Mouse (Mus musculus): ENCODE measurements at regions not wholly inside any gene's neighbourhood (a gene's known extent, or its start where the extent isn't known, plus 50 kb on each side); places are given as distances from the start of the nearest gene placed in this dataset.

DNA sequence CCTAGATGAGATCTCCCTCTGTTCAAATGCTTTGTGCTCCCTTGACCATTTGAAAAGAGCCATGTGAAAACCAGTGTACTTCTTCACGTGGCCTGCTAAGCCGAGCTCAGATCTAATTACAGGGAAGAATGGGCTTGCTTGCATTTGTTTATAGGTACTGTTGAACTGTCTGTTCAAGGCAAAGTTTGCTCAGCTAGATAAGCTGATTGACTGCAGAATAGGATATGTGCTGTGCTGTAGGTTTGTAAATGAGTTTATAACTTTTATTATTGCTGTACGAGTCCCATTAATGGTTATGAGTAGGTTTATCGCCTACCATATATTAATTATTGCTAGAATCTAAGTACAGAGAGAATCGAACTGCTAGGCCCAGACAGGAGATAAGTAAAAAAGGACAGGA is 207.5 kb downstream of the Gm5447 start:
- TF ChIP-seq CTCF (IDR thresholded peaks at IDR 0.05; ENCODE audit: low read depth) (no peak), EP300 (IDR thresholded peaks at IDR 0.05; ENCODE audit: low read depth) (no peak)
- DNase-seq (ENCODE audit: low spot score) (no peak), ATAC-seq (ENCODE audit: insufficient read depth, low read depth) (no peak)
- no peaks in the 10 kb centered on the region for H3K9me3 ChIP-seq (replicated peaks; ENCODE audit: control insufficient read depth, low read length)
- H3K36me3 ChIP-seq (replicated peaks; ENCODE audit: control insufficient read depth, insufficient read depth, low read length), result no peaks in the 10 kb centered on the region
- H3K27me3 ChIP-seq (ENCODE audit: control insufficient read depth, insufficient read depth, low read length), result no peaks in the 10 kb centered on the region
- H3K4me2 ChIP-seq (ENCODE audit: low read depth, low read length), result no peak overlapping the region
- no peak overlapping the region for H3K27ac ChIP-seq (ENCODE audit: low read depth)
- 83% methylated on average over 5 of the region's 5 CpGs for WGBS
- H3K4me1 ChIP-seq (ENCODE audit: control insufficient read depth, insufficient read depth), result no peaks in the 10 kb centered on the region
- H3K9ac ChIP-seq (replicated peaks; ENCODE audit: low read depth, low read length), result no peak overlapping the region
- H3K4me3 ChIP-seq (ENCODE audit: low read depth, low read length), result no peak overlapping the region

DNA sequence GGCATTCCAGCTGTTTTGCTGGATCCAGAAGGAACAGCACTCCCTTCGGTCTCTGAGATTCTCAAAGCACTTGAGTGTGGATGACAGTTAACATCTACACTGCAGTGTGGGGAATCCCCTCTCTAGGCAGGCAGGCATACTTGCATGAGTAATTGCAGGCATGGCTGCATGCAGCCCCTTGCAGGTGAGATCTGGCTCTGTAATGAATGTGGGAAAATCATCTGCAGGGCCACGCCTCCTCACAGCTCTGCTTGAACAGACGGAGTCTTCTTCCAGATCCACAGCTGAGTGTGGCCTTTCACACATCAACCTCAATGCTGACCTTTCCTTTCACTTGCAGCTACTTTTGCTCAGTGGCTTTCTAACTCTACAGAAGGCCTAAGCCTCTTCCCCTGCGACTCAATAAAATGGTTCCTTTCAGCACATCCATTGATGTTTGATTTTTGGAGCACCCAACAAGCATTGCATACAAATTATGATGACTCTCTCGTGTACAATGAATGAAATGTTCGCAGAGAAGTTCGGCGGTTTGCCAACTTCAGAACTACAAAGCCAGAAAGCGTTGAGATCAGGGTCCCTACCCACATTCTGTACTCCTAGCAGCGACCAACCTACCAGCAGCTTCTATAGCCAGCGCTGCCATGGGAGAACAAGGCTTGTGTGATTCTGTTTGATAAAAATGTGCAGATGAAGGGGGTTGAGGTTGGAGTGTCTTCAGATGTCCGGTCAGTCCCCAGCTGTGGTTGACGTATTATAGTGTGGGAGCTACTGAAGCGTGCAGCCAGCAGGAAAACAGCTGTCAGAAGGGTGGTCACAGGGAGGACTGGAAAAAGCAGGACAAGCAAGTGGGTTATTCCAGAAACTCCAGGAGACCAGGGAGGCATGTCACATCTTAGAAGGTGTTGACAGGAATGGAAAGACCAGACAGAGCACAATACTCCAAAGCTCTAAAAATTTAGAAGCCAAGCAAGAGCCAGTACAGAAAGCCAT is 211.1 kb downstream of the Gm5447 start:
- Histone ChIP-seq H3K4me1 (ENCODE audit: control insufficient read depth, insufficient read depth) (no peaks in the 10 kb centered on the region), H3K4me3 (ENCODE audit: low read depth, low read length) (no peak overlapping the region), H3K27ac (ENCODE audit: low read depth) (no peak overlapping the region), H3K9ac (replicated peaks; ENCODE audit: low read depth, low read length) (no peak overlapping the region), H3K4me2 (ENCODE audit: low read depth, low read length) (no peak overlapping the region), H3K27me3 (ENCODE audit: control insufficient read depth, insufficient read depth, low read length) (no peaks in the 10 kb centered on the region), H3K9me3 (replicated peaks; ENCODE audit: control insufficient read depth, low read length) (no peaks in the 10 kb centered on the region), H3K36me3 (replicated peaks; ENCODE audit: control insufficient read depth, insufficient read depth, low read length) (no peaks in the 10 kb centered on the region)
- TF ChIP-seq EP300 (IDR thresholded peaks at IDR 0.05; ENCODE audit: low read depth), result no peak
- no peak for TF ChIP-seq CTCF (IDR thresholded peaks at IDR 0.05; ENCODE audit: low read depth)
- DNase-seq (ENCODE audit: low spot score), result no peak
- WGBS, result 67% methylated on average over 14 of the region's 14 CpGs
- no peak; the same call in 1 of the 2 replicates for ATAC-seq (ENCODE audit: insufficient read depth, low read depth)

DNA sequence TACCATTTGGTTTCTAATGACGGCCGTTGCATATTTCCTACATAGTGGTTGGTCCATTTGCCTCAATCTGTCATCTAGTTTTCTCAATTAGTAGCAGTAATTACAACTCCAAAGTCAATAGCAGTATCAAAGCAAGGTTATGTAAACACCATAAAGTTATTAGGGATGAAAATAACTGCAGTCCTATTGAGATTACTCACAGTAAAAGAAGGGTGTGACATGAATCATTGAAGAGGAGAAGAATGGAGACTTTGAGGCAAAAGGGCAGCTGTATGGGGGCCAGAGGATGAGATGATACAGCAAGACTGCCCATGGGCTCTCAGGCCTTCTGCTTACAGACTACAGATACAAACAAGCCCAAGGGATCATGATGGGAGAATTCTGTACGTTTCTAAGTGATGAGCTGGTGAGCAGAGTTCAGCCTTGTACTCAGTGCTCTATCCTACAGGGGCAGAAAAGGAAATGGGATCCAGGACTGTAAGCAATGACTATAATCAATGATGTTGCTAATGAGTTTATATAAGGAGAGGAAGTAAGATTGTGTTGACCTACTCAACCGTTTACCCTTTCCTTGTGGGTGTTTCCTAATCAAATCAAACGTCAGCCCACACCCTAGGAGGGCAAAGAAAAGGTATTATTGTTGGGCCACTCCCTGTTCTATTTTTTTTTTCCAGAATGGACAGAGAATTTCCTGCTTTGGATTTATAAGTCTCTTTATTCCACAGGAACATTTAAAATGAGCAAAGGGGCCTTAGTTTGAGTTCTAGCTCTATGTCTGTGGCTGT is 213.0 kb downstream of the Gm5447 start:
- 55% methylated on average over 5 of the region's 5 CpGs for whole genome bisulfite sequencing
- H3K27ac ChIP-seq (ENCODE audit: low read depth), result no peak overlapping the region
- no peaks in the 10 kb centered on the region for H3K9me3 ChIP-seq (replicated peaks; ENCODE audit: control insufficient read depth, low read length)
- H3K4me3 ChIP-seq (ENCODE audit: low read depth, low read length), result no peak overlapping the region
- no peak for TF ChIP-seq EP300 (IDR thresholded peaks at IDR 0.05; ENCODE audit: low read depth)
- no peak for TF ChIP-seq CTCF (IDR thresholded peaks at IDR 0.05; ENCODE audit: low read depth)
- no peaks in the 10 kb centered on the region for H3K36me3 ChIP-seq (replicated peaks; ENCODE audit: control insufficient read depth, insufficient read depth, low read length)
- H3K4me1 ChIP-seq (ENCODE audit: control insufficient read depth, insufficient read depth), result no peaks in the 10 kb centered on the region
- no peak overlapping the region for H3K4me2 ChIP-seq (ENCODE audit: low read depth, low read length)
- no peaks in the 10 kb centered on the region for H3K27me3 ChIP-seq (ENCODE audit: control insufficient read depth, insufficient read depth, low read length)
- DNase-seq (ENCODE audit: low spot score) (no peak), ATAC-seq (ENCODE audit: insufficient read depth, low read depth) (no peak)
- H3K9ac ChIP-seq (replicated peaks; ENCODE audit: low read depth, low read length), result no peak overlapping the region

- no peak for ATAC-seq (ENCODE audit: insufficient read depth, low read depth)
- H3K9me3 ChIP-seq (replicated peaks; ENCODE audit: control insufficient read depth, low read length), result no peaks in the 10 kb centered on the region
- no peaks in the 10 kb centered on the region for H3K36me3 ChIP-seq (replicated peaks; ENCODE audit: control insufficient read depth, insufficient read depth, low read length)
- TF ChIP-seq EP300 (IDR thresholded peaks at IDR 0.05; ENCODE audit: low read depth) (no peak), CTCF (IDR thresholded peaks at IDR 0.05; ENCODE audit: low read depth) (no peak)
- H3K4me2 ChIP-seq (ENCODE audit: low read depth, low read length), result no peak overlapping the region
- no peak for DNase-seq (ENCODE audit: low spot score)
- WGBS, result 11% methylated on average over 1 of the region's 1 CpGs
- H3K27ac ChIP-seq (ENCODE audit: low read depth), result no peak overlapping the region
- H3K27me3 ChIP-seq (ENCODE audit: control insufficient read depth, insufficient read depth, low read length), result no peaks in the 10 kb centered on the region
- H3K9ac ChIP-seq (replicated peaks; ENCODE audit: low read depth, low read length), result no peak overlapping the region
- no peak overlapping the region for H3K4me3 ChIP-seq (ENCODE audit: low read depth, low read length)
- H3K4me1 ChIP-seq (ENCODE audit: control insufficient read depth, insufficient read depth), result no peaks in the 10 kb centered on the region
Observed at GRCm38 (mm10) chr13:31189116-31189515, 215.1 kb downstream of the Gm5447 start.

DNA sequence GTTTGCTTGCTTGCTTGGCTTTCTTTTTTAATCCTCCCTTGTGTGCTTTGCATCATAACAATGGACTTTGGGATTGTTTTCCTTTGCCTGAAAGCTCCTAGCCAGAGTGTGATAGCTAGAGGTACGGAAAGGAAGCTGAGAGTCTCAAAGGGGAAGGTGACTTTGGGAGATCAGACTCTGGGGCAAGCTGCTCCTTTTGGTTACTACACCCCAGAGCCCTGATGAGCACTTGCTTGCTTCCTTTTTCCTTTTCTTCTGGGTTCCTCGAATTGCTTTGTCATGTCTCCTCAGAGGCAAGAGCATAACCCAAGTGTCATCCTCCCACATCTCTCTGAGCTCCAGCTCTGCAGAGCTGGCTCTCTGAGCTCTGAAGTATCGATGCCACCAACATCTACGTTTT is 216.0 kb downstream of the Gm5447 start:
- 55% methylated on average over 4 of the region's 4 CpGs for WGBS
- no peaks in the 10 kb centered on the region for H3K36me3 ChIP-seq (replicated peaks; ENCODE audit: control insufficient read depth, insufficient read depth, low read length)
- H3K27ac ChIP-seq (ENCODE audit: low read depth), result no peak overlapping the region
- no peak for ATAC-seq (ENCODE audit: insufficient read depth, low read depth)
- no peak for DNase-seq (ENCODE audit: low spot score)
- H3K9me3 ChIP-seq (replicated peaks; ENCODE audit: control insufficient read depth, low read length), result no peaks in the 10 kb centered on the region
- no peak overlapping the region for H3K9ac ChIP-seq (replicated peaks; ENCODE audit: low read depth, low read length)
- H3K4me2 ChIP-seq (ENCODE audit: low read depth, low read length), result no peak overlapping the region
- H3K4me3 ChIP-seq (ENCODE audit: low read depth, low read length), result no peak overlapping the region
- TF ChIP-seq EP300 (IDR thresholded peaks at IDR 0.05; ENCODE audit: low read depth) (no peak), CTCF (IDR thresholded peaks at IDR 0.05; ENCODE audit: low read depth) (no peak)
- H3K4me1 ChIP-seq (ENCODE audit: control insufficient read depth, insufficient read depth), result no peaks in the 10 kb centered on the region
- H3K27me3 ChIP-seq (ENCODE audit: control insufficient read depth, insufficient read depth, low read length), result no peaks in the 10 kb centered on the region
